Mouse (Mus musculus) forebrain, embryonic 14.5 days (tissue): Measurements from ENCODE around the gene Gm44596. TPM values are rescaled to one million over a fixed set of nuclear protein-coding genes. Genes with fewer than 3 reads are reported as not detected.

ENCODE experiments used
- ATAC-seq: fragments of 200-750 bp; cut with Nextera tagmentation; 2 replicates; pipeline ENCODE4 v1.8.0; 2017; ENCODE audit warnings: mild to moderate bottlenecking, moderate library complexity
- DNase-seq: peaks from one replicate; pipeline ENCODE4 v3.0.0-alpha.2; 2015; ENCODE audit warnings: low spot score
- H3K27ac ChIP-seq: fragments of 300-500 bp; sonication (generic); 2 replicates; pipeline ENCODE4 v1.5.1; 2014; ENCODE audit warnings: low read depth, mild to moderate bottlenecking, control low read depth, low read length, moderate library complexity
- H3K27me3 ChIP-seq: fragments of 300-500 bp; sonication (generic); replicated peaks from 2 replicates; pipeline ENCODE4 v1.6.1; 2014; ENCODE audit warnings: low read length, control low read depth, mixed read lengths; ENCODE audit not compliant: control insufficient read depth, insufficient read depth
- H3K36me3 ChIP-seq: fragments of 300-500 bp; sonication (generic); 2 replicates; pipeline ENCODE4 v1.6.1; 2014; ENCODE audit warnings: low read length, control low read depth; ENCODE audit not compliant: control insufficient read depth, insufficient read depth
- H3K4me1 ChIP-seq: fragments of 300-500 bp; sonication (generic); 2 replicates; pipeline ENCODE4 v1.6.1; 2014; ENCODE audit warnings: antibody characterized with exemption, low read length, control low read depth; ENCODE audit not compliant: control insufficient read depth, insufficient read depth
- H3K4me2 ChIP-seq: fragments of 300-500 bp; sonication (generic); 2 replicates; pipeline ENCODE4 v1.6.1; 2014; ENCODE audit warnings: mild to moderate bottlenecking, control low read depth, low read length
- H3K4me3 ChIP-seq: fragments of 300-500 bp; sonication (generic); 2 replicates; pipeline ENCODE4 v1.5.1; 2014; ENCODE audit warnings: low read depth, low read length, control low read depth
- H3K9ac ChIP-seq: fragments of 300-500 bp; sonication (generic); 2 replicates; pipeline ENCODE4 v1.6.1; 2014; ENCODE audit warnings: mild to moderate bottlenecking, low read length, control low read depth, moderate library complexity
- H3K9me3 ChIP-seq: fragments of 300-500 bp; sonication (generic); replicated peaks from 2 replicates; pipeline ENCODE4 v1.6.1; 2016; ENCODE audit warnings: low read length, control low read depth, mixed read lengths; ENCODE audit not compliant: control insufficient read depth
- WGBS: fragments of 180-500 bp; shearing (Covaris S2); extraction: QIAGEN DNeasy Blood & Tissue Kit; methylation state at CpG from one replicate; pipeline ENCODE4 v1.1.7; 2014; 5-methylcytosine and 5-hydroxymethylcytosine counted together
- polyA plus RNA-seq: library from polyadenylated mRNA; unstranded; fragments of >200 nt; fragmentation: Nextera tagmentation; extraction: Ambion mirVana; gene quantifications from 2 replicates; pipeline ENCODE4 v1.2.1, GENCODE M21; 2014

Gene Gm44596
- polyA plus RNA-seq, 1 experiment from 2014 or later, result not detected

GRCm38 (mm10) chr6:128429300-128429699 is 54.0 kb downstream of the Gm44596 start:
- Histone ChIP-seq H3K9me3 (no peaks in the 10 kb centered on the region), H3K4me3 (no peak overlapping the region), H3K36me3 (peaks cover 62% of the 10 kb centered on the region), H3K27ac (no peak overlapping the region), H3K4me2 (no peak overlapping the region), H3K27me3 (no peaks in the 10 kb centered on the region), H3K9ac (no peak overlapping the region), H3K4me1 (peaks cover 3% of the 10 kb centered on the region; the same call in 1 of the 2 replicates)
- no peak for ATAC-seq
- no peak for DNase-seq
- WGBS, result 98% methylated on average over 2 of the region's 2 CpGs

DNA sequence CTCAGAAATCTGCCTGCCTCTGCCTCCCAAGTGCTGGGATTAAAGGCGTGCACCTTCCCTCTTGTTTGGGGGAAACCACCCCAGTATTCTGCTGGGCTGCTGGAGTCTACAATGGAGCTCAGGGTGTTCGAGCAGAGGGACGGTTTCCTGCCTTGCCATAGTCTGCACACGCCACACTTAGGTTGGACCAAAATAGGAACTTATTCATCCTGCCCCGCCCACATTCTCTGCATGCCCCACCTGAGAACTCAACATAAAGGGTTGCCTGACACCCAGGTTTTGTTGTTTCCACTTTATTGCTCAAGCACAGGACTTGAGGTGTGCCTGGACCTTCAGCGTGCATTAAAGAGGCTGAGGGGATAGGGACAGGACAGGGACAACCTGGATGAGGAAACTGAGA is 54.5 kb downstream of the Gm44596 start:
- H3K4me3 ChIP-seq, result no peak overlapping the region

DNA sequence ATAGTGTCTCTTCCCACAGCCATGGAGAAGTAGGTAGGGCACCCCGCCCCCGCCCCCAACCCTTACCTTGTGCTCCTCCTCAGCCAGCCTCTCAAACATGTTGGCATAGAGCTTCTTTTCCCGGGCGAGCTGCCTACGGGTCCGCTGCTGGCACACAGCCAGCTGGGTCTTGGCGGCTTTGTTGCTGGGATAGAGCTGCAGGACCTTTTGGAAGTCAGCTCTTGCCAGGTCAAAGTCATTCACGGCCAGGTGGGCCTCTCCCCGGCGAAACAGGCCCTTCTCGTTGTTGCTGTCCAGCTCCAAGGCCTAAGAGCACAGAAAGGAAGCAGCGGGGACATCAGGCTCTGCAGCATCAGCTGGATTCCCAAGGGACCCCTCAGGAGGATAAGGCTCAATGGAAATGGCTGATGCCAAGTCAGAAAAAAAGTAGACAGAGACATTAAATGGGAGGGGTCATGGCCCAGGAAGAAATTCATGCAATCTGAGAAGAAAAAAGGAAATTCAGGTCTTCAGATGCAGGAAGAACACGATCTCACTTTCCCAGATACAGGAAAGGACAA is 57.1 kb downstream of the Gm44596 start:
- H3K4me2 ChIP-seq, result no peak overlapping the region
- no peak for DNase-seq
- no peak overlapping the region for H3K4me3 ChIP-seq

More for the DNA sequence above, 54.5 kb downstream of the Gm44596 start:
- no peak overlapping the region for H3K27ac ChIP-seq
- no peaks in the 10 kb centered on the region for H3K27me3 ChIP-seq
- H3K4me2 ChIP-seq, result no peak overlapping the region
- 92% methylated on average over 6 of the region's 6 CpGs for WGBS
- H3K4me1 ChIP-seq, result peaks cover 3% of the 10 kb centered on the region; the same call in 1 of the 2 replicates
- no peaks in the 10 kb centered on the region for H3K9me3 ChIP-seq
- H3K36me3 ChIP-seq, result peaks cover 67% of the 10 kb centered on the region
- H3K9ac ChIP-seq, result no peak overlapping the region
- ATAC-seq (no peak), DNase-seq (no peak)

DNA sequence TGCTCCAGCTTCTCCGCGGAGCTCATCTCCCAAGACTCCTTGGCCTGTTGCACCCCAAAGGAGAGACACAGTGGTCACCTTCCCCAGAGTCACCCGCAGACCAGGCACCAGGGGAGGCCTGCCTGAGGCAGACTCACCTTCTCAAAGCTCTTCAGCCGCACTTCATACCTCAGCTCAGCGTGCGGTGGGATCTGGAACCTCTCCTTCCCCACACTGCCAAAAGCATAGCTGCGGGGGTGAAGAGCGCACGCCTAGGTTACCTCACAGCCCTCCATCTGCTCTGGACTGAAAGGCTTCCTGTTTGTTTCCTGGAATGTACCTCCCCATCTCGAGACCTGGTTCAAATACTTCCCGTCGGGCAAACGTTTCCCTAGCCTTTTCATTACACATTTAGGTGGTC is 58.3 kb downstream of the Gm44596 start:
- WGBS, result 94% methylated on average over 13 of the region's 13 CpGs
- Histone ChIP-seq H3K27me3 (no peaks in the 10 kb centered on the region), H3K9me3 (no peaks in the 10 kb centered on the region)

More for the DNA sequence above, 57.1 kb downstream of the Gm44596 start:
- H3K9ac ChIP-seq, result no peak overlapping the region
- no peaks in the 10 kb centered on the region for H3K27me3 ChIP-seq
- no peak for ATAC-seq
- H3K27ac ChIP-seq, result no peak overlapping the region
- WGBS, result 77% methylated on average over 13 of the region's 13 CpGs
- H3K36me3 ChIP-seq, result peaks cover 84% of the 10 kb centered on the region
- peaks cover 7% of the 10 kb centered on the region for H3K4me1 ChIP-seq
- H3K9me3 ChIP-seq, result no peaks in the 10 kb centered on the region

DNA sequence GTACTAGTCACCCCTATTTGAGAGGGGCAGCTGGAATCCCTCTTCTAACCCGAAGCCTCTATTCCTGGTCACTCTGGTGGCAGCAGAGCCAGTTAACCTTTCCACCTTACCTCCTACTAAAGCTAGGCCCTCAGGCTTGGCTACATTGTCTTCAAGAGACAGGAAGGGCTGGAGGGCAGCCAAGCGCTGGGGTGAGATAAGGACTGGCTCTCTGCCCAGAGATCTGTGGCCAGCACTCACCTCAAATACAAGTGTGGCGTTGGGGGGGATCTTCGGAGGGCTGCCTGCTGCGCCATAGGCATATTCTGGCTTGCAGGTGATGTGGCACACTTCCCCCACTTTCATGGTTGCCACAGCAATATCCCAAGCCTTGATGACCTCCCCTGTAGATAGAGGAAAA is 60.2 kb downstream of the Gm44596 start:
- DNase-seq, result no peak

More for the DNA sequence above, 58.3 kb downstream of the Gm44596 start:
- Histone ChIP-seq H3K36me3 (peaks cover 78% of the 10 kb centered on the region), H3K4me3 (no peak overlapping the region), H3K27ac (no peak overlapping the region), H3K4me2 (no peak overlapping the region), H3K9ac (no peak overlapping the region), H3K4me1 (peaks cover 7% of the 10 kb centered on the region)
- no peak for DNase-seq
- ATAC-seq, result no peak

DNA sequence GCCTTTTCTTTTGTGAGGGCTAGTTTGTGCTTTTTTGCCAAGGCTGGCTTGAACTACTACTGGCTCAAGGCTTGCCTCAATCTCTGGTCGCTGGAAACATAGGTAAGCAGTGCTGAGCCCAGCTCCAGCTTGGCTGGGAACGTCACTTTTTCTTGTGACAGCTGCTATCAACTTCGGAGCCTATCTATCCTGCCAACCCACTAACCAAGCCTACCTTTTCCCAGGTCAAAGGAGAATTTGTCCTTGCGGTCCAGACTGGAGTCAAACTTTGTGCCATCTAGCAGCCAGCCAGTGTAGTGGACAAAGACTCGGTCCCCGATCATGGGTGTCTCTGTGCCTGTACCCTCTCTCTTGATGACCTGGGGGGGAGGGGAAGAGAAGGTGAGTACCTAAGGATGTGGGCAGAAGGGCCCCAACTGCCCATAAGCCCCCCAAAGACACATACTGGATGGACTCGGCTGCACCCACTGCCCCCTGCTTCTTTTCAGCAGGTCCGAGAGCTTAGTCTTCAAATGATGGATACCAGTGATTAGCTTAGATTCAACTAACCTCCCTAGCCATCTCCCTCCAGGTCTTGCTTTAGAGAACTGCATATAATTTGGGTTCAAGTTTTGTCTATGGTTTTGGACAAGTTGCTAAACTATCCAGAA is 61.2 kb downstream of the Gm44596 start:
- Histone ChIP-seq H3K27me3 (no peaks in the 10 kb centered on the region), H3K36me3 (peaks cover 50% of the 10 kb centered on the region), H3K9me3 (no peaks in the 10 kb centered on the region), H3K27ac (no peak overlapping the region), H3K9ac (peak overlapping the region; percentile 97), H3K4me2 (peak overlapping the region; percentile 68), H3K4me1 (peaks cover 11% of the 10 kb centered on the region), H3K4me3 (peak overlapping the region; percentile 98)
- 90% methylated on average over 8 of the region's 8 CpGs for WGBS
- ATAC-seq (no peak), DNase-seq (no peak)

More for the DNA sequence above, 60.2 kb downstream of the Gm44596 start:
- 68% methylated on average over 5 of the region's 5 CpGs for WGBS
- Histone ChIP-seq H3K27me3 (no peaks in the 10 kb centered on the region), H3K4me3 (no peak overlapping the region), H3K36me3 (peaks cover 59% of the 10 kb centered on the region), H3K4me1 (peaks cover 11% of the 10 kb centered on the region), H3K9ac (no peak overlapping the region), H3K9me3 (no peaks in the 10 kb centered on the region), H3K4me2 (no peak overlapping the region), H3K27ac (no peak overlapping the region)
- no peak for ATAC-seq

GRCm38 (mm10) chr6:128437288-128437687 is 62.0 kb downstream of the Gm44596 start:
- 3% methylated on average over 10 of the region's 10 CpGs for WGBS
- no peaks in the 10 kb centered on the region for H3K27me3 ChIP-seq
- DNase-seq, result peak; percentile 17
- peaks cover 42% of the 10 kb centered on the region for H3K36me3 ChIP-seq
- H3K9me3 ChIP-seq, result no peaks in the 10 kb centered on the region
- H3K4me3 ChIP-seq, result peak overlapping the region; percentile 98
- H3K4me2 ChIP-seq, result peak overlapping the region; percentile 68
- ATAC-seq, result no peak
- peaks cover 11% of the 10 kb centered on the region for H3K4me1 ChIP-seq
- H3K27ac ChIP-seq, result peak overlapping the region; percentile 92
- peak overlapping the region; percentile 97 for H3K9ac ChIP-seq

DNA sequence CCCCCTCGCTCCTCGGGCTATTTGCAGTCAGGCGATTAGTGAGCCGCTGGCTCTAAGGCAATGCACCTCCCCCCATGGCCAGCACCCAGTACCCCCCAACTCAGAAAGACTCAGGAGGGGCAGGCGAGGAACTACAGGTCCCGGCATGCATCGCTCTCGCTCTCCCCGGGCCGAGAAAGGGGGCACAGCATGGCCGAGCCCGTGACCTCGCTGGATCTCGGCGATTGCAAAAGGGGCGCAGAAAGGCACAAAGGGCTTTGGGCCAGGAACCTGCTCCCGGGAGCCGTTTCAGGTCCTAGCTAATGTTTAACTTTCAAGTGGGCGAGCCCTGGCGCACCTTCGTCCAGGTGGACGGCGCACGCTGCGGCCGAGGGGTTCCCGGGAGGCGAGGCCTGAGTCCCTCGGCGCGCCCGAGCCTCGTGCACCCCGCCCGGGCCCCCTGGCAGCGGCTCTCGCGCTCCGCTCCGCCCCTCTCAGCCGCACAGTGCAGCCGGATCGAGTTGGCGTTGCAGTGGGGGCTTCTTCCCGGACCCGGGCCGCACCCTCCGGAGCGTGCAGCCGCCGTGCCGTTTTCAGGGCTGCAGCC is 62.5 kb downstream of the Gm44596 start:
- 0% methylated on average over 51 of the region's 52 CpGs for WGBS

More for the DNA sequence above, 62.5 kb downstream of the Gm44596 start:
- Histone ChIP-seq H3K4me3 (peak overlapping the region; percentile 98), H3K27me3 (no peaks in the 10 kb centered on the region), H3K9ac (peak overlapping the region; percentile 97), H3K27ac (peak overlapping the region; percentile 92), H3K9me3 (no peaks in the 10 kb centered on the region), H3K36me3 (peaks cover 37% of the 10 kb centered on the region), H3K4me2 (peak overlapping the region; percentile 68), H3K4me1 (peaks cover 11% of the 10 kb centered on the region)
- DNase-seq, result peak; percentile 76
- ATAC-seq, result peak; percentile 81
